Mouse (Mus musculus) lung, postnatal 0 days (tissue): ENCODE data around the gene Gm32717.
"Not testable (repeated sequence)": the region's sequence is repeated elsewhere in the genome, so short reads cannot be mapped to it uniquely, and the experiment has no call there.

Source experiments
- CTCF ChIP-seq: IDR thresholded peaks from 2 replicates; pipeline ENCODE4 v1.5.1; 2016; ENCODE audit warnings: antibody characterized with exemption, mild to moderate bottlenecking
- EP300 ChIP-seq: IDR thresholded peaks from 2 replicates; pipeline ENCODE4 v1.6.1; 2016; ENCODE audit warnings: antibody characterized with exemption, mild to moderate bottlenecking, control low read depth

GRCm38 (mm10) chr10:118258388-118258787 lies 17.8 kb upstream of the Gm32717 start, which contains the start of gene Gm32802:
- not testable (repeated sequence) for TF ChIP-seq CTCF, EP300
